Comparison of ENCODE assay signal across 25 mouse cellular contexts in genomic region chr11:34737193-34737592, GRCm38 (mm10). TPM values are rescaled to one million over a fixed set of nuclear protein-coding genes. Genes with fewer than 3 reads are reported as not detected.
DNase-seq lines count a peak whose midpoint lies in the region; ATAC-seq and TF ChIP-seq lines count a peak whose summit lies in the region.
"Had no signal": no experiment of that assay in that cellular context is flagged by ENCODE, and none has a peak within 500 bp of the region (broad histone marks: within the 10 kb centered on the region; RNA-seq: fewer than 3 reads in every experiment).

No protein-coding gene starts in this region.

- H3K4me1 ChIP-seq in stomach, postnatal 0 days (replicated peaks; ENCODE audit: control insufficient read depth, insufficient read depth): no peaks in the 10 kb centered on the region
- H3K4me1 ChIP-seq: limb, embryonic 13.5 days; lung, embryonic 15.5 days had no signal

- DNase-seq in heart, adult 11 months: peak; percentile 9
- no peak for DNase-seq in heart, adult 18-20 months
- DNase-seq in induced T-regulatory cell, adult 2 months (ENCODE audit: low read depth): peak; percentile 75
- DNase-seq in naive thymus-derived CD4-positive, alpha-beta T cell, adult 2 months (ENCODE audit: low read depth): peak; percentile 37
- no peak for DNase-seq in stomach, postnatal 0 days (ENCODE audit: low spot score)
- DNase-seq in urinary bladder, postnatal 36 days (ENCODE audit: low spot score in 2 of 2): no peak
- DNase-seq in kidney, postnatal 14 days: no peak
- DNase-seq: adrenal gland, adult 8-10 months; cerebellum, adult 8-10 months; cerebellum, postnatal 25 days; gastrocnemius, postnatal 25 days; heart, postnatal 14 days; kidney, adult 9 months; kidney, postnatal 10 days; right cerebral cortex, postnatal 4 days; thymus, postnatal 14 days had no signal

- no peak overlapping the region for H3K4me3 ChIP-seq in stomach, postnatal 0 days (ENCODE audit: low read depth, low read length)
- H3K4me3 ChIP-seq: limb, embryonic 13.5 days; lung, embryonic 15.5 days; megakaryocyte, embryonic 14.5 days; midbrain, embryonic 13.5 days had no signal

- H3K9me3 ChIP-seq in stomach, postnatal 0 days (ENCODE audit: control insufficient read depth, low read length): no peaks in the 10 kb centered on the region
- H3K9me3 ChIP-seq: limb, embryonic 13.5 days; lung, embryonic 15.5 days; megakaryocyte, embryonic 14.5 days; midbrain, embryonic 13.5 days had no signal

- ATAC-seq in activated CD4-positive, CD25-positive, alpha-beta regulatory T cell, adult 4 months: peak; percentile 67
- ATAC-seq in stomach, postnatal 0 days (ENCODE audit: low FRiP score, low TSS enrichment): no peak
- ATAC-seq: forebrain, embryonic 14.5 days; hindbrain, embryonic 16.5 days; intestine, embryonic 16.5 days; midbrain, embryonic 13.5 days had no signal

- WGBS in stomach, postnatal 0 days: 67% methylated on average over 4 of the region's 4 CpGs

- H3K4me2 ChIP-seq in stomach, postnatal 0 days (replicated peaks; ENCODE audit: low read depth): no peak overlapping the region
- H3K4me2 ChIP-seq: limb, embryonic 13.5 days; liver, embryonic 11.5 days; lung, embryonic 15.5 days; midbrain, embryonic 13.5 days had no signal

- no peaks in the 10 kb centered on the region for H3K36me3 ChIP-seq in stomach, postnatal 0 days (ENCODE audit: control insufficient read depth, insufficient read depth, low read length)
- H3K36me3 ChIP-seq: limb, embryonic 13.5 days; lung, embryonic 15.5 days; midbrain, embryonic 13.5 days had no signal

- H3K9ac ChIP-seq in stomach, postnatal 0 days (ENCODE audit: low read length): no peak overlapping the region
- H3K9ac ChIP-seq: limb, embryonic 13.5 days; lung, embryonic 15.5 days; midbrain, embryonic 13.5 days had no signal

- TF ChIP-seq CTCF in stomach, postnatal 0 days (IDR thresholded peaks at IDR 0.05; ENCODE audit: low read depth): no peak

- no peak overlapping the region for H3K27ac ChIP-seq in stomach, postnatal 0 days (replicated peaks)
- H3K27ac ChIP-seq: limb, embryonic 13.5 days; lung, embryonic 15.5 days; midbrain, embryonic 13.5 days had no signal

- H3K27me3 ChIP-seq in stomach, postnatal 0 days (ENCODE audit: control insufficient read depth, insufficient read depth, low read length): no peaks in the 10 kb centered on the region
- H3K27me3 ChIP-seq: limb, embryonic 13.5 days; lung, embryonic 15.5 days; megakaryocyte, embryonic 14.5 days had no signal

- no peak for TF ChIP-seq EP300 in stomach, postnatal 0 days (optimal IDR thresholded peaks at IDR 0.05)

RNA-seq across cellular contexts. Expression of gene Dock2, which starts 46.5 kb away (rescaled TPM):
- 1 to 10 TPM; 1.9 to 6.0 TPM for total RNA-seq in heart, adult 18-20 months (2021)
- polyA plus RNA-seq in activated CD4-positive, CD25-positive, alpha-beta regulatory T cell, adult 4 months (2017; shearing (Covaris generic)): 100 to 1,000 TPM; 271 to 290 TPM
- 0.62 and 1.0 TPM in 2 replicates for polyA plus RNA-seq in stomach, postnatal 0 days (2015; fragmentation: Nextera tagmentation; extraction: Ambion mirVana)

Comparison
In these comparisons a context has a peak if more than half of its experiments do, and no peak if none do; other contexts are left out.
1. DNase-seq: peak in heart, adult 11 months (single experiment), induced T-regulatory cell, adult 2 months (single experiment) and naive thymus-derived CD4-positive, alpha-beta T cell, adult 2 months (single experiment); none in heart, adult 18-20 months (0 of 2), stomach, postnatal 0 days (single experiment), urinary bladder, postnatal 36 days (0 of 2) and kidney, postnatal 14 days (single experiment).
2. RNA of gene Dock2, which starts 46.5 kb away (polyA plus RNA-seq): 271 to 290 TPM in activated CD4-positive, CD25-positive, alpha-beta regulatory T cell, adult 4 months; 0.62 to 1.0 TPM in stomach, postnatal 0 days; every median in the first group is over 100 times any median in the second.